Mouse (Mus musculus): ENCODE measurements at regions not wholly inside any gene's neighbourhood (a gene's known extent, or its start where the extent isn't known, plus 50 kb on each side); places are given as distances from the start of the nearest gene placed in this dataset.

DNA sequence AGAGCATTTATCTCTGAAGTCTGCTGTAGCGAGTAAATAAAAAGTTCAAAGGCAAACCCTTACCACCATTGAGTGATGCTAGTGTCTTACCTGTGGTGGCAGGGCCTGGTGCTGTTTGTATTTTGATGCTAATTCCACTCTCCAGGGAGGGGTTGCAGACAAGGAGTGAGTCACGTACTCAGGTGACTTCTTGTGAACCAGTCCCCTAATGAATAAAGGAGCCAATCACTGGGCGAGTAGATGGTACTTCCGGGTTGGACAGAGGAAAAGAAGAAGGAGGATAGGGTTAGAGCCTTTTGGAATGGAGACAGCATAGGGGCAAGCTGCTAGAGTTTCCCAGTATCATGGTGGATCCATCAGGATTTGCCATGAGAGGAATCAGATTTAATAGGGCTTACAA lies 370.5 kb downstream of the Adam3 start:
- TF ChIP-seq CTCF (IDR thresholded peaks at IDR 0.05; ENCODE audit: low read depth) (no peak), EP300 (optimal IDR thresholded peaks at IDR 0.05) (no peak)

Measured in stomach, postnatal 0 days (tissue).